Mouse (Mus musculus) adipocyte (in vitro differentiated cells): Measurements from ENCODE around the gene F5.
A peak's percentile ranks its signal among the peaks of the same experiment; 100 is the strongest.

Experiments
- DNase-seq: peaks from one replicate; pipeline ENCODE4 v3.0.0-alpha.2; 2016; ENCODE audit warnings: low spot score

Gene F5

GRCm38 (mm10) chr1:164151387-164152088 is at the start of gene F5:
Gene F5 (plus strand): TSS chr1:164151838.
- DNase-seq: no peak

GRCm38 (mm10) chr1:164109763-164110162 is 41.9 kb upstream of the F5 start:
- no peak for DNase-seq

GRCm38 (mm10) chr1:164110591-164111329 is 40.9 kb upstream of the F5 start:
- no peak for DNase-seq

- DNase-seq: no peak
Observed at GRCm38 (mm10) chr1:164114280-164114679, 37.4 kb upstream of the F5 start.

GRCm38 (mm10) chr1:164114947-164115493 is 36.6 kb upstream of the F5 start, which contains the start of gene Selp:
Gene Selp (plus strand): TSS chr1:164115264.
- DNase-seq: peak; percentile 49

- no peak for DNase-seq
Observed at GRCm38 (mm10) chr1:164115647-164116046, 36.0 kb upstream of the F5 start.

GRCm38 (mm10) chr1:164117869-164118268 is 33.8 kb upstream of the F5 start:
- no peak for DNase-seq

GRCm38 (mm10) chr1:164119892-164120776 is 31.5 kb upstream of the F5 start:
- peak; percentile 5 for DNase-seq

GRCm38 (mm10) chr1:164120777-164121158 is 30.9 kb upstream of the F5 start:
- no peak for DNase-seq

GRCm38 (mm10) chr1:164123836-164124235 is 27.8 kb upstream of the F5 start:
- no peak for DNase-seq

- no peak for DNase-seq
Observed at GRCm38 (mm10) chr1:164130013-164130412, 21.6 kb upstream of the F5 start.

- DNase-seq: peak; percentile 21
Observed at GRCm38 (mm10) chr1:164132609-164133008, 19.0 kb upstream of the F5 start.

- DNase-seq: no peak
Observed at GRCm38 (mm10) chr1:164134101-164134500, 17.5 kb upstream of the F5 start.

GRCm38 (mm10) chr1:164135360-164135759 is 16.3 kb upstream of the F5 start:
- DNase-seq: no peak

GRCm38 (mm10) chr1:164135960-164136359 is 15.7 kb upstream of the F5 start:
- no peak for DNase-seq

- DNase-seq: no peak
Observed at GRCm38 (mm10) chr1:164136636-164137035, 15.0 kb upstream of the F5 start.

GRCm38 (mm10) chr1:164138365-164139130 is 13.1 kb upstream of the F5 start:
- DNase-seq: peak; percentile 89

GRCm38 (mm10) chr1:164139464-164139863 is 12.2 kb upstream of the F5 start:
- DNase-seq: no peak

- DNase-seq: no peak
Observed at GRCm38 (mm10) chr1:164149083-164149482, 2.6 kb upstream of the F5 start.

- peak; percentile 13 for DNase-seq
Observed at GRCm38 (mm10) chr1:164152836-164153235, 1.2 kb downstream of the F5 start.

GRCm38 (mm10) chr1:164154983-164155382 is 3.3 kb downstream of the F5 start:
- DNase-seq: no peak
